Mouse (Mus musculus) intestine, embryonic 16.5 days (tissue): ENCODE measurements around the gene Cst7. TPM values are rescaled to one million over a fixed set of nuclear protein-coding genes. Genes with fewer than 3 reads are reported as not detected.

ENCODE experiments used
- ATAC-seq: fragments of 200-750 bp; cut with Nextera tagmentation; 2 replicates; pipeline ENCODE4 v1.8.0; 2017; ENCODE audit warnings: moderate TSS enrichment, moderate library complexity
- H3K27ac ChIP-seq: fragments of 300-500 bp; sonication (generic); 2 replicates; pipeline ENCODE4 v1.5.1; 2014; ENCODE audit warnings: mild to moderate bottlenecking, low read length
- H3K27me3 ChIP-seq: fragments of 300-500 bp; sonication (generic); replicated peaks from 2 replicates; pipeline ENCODE4 v1.6.1; 2014; ENCODE audit warnings: low read length, control low read depth, mixed read lengths; ENCODE audit not compliant: control insufficient read depth, insufficient read depth
- H3K36me3 ChIP-seq: fragments of 300-500 bp; sonication (generic); 2 replicates; pipeline ENCODE4 v1.6.1; 2014; ENCODE audit warnings: low read length, control low read depth; ENCODE audit not compliant: control insufficient read depth, insufficient read depth
- H3K4me1 ChIP-seq: fragments of 300-500 bp; sonication (generic); 2 replicates; pipeline ENCODE4 v1.6.1; 2014; ENCODE audit warnings: low read length, control low read depth, mixed read lengths; ENCODE audit not compliant: control insufficient read depth, insufficient read depth
- H3K4me2 ChIP-seq: fragments of 300-500 bp; sonication (generic); 2 replicates; pipeline ENCODE4 v1.6.1; 2014; ENCODE audit warnings: low read depth, low read length, control low read depth
- H3K4me3 ChIP-seq: fragments of 300-500 bp; sonication (generic); 2 replicates; pipeline ENCODE4 v1.5.1; 2014; ENCODE audit warnings: mild to moderate bottlenecking, low read length
- H3K9ac ChIP-seq: fragments of 300-500 bp; sonication (generic); 2 replicates; pipeline ENCODE4 v1.6.1; 2014; ENCODE audit warnings: low read depth, low read length
- H3K9me3 ChIP-seq: fragments of 300-500 bp; sonication (generic); 2 replicates; pipeline ENCODE4 v1.6.1; 2016; ENCODE audit warnings: low read length, control low read depth; ENCODE audit not compliant: control insufficient read depth
- WGBS: fragments of 180-500 bp; shearing (Covaris S2); extraction: QIAGEN DNeasy Blood & Tissue Kit; methylation state at CpG from one replicate; pipeline ENCODE4 v1.1.7; 2014; 5-methylcytosine and 5-hydroxymethylcytosine counted together
- polyA plus RNA-seq: library from polyadenylated mRNA; unstranded; fragments of >200 nt; fragmentation: Nextera tagmentation; extraction: Ambion mirVana; gene quantifications from 2 replicates; pipeline ENCODE4 v1.2.1, GENCODE M21; 2015

Cst7 gene
- polyA plus RNA-seq, 1 experiment from 2014 or later: 0.67 TPM

GRCm38 (mm10) chr2:150621698-150622097, 51.5 kb downstream of the Cst7 start:
- Histone ChIP-seq H3K27me3 (no peaks in the 10 kb centered on the region), H3K27ac (no peak overlapping the region), H3K9ac (no peak overlapping the region), H3K4me3 (no peak overlapping the region), H3K36me3 (no peaks in the 10 kb centered on the region), H3K9me3 (no peaks in the 10 kb centered on the region), H3K4me1 (no peaks in the 10 kb centered on the region), H3K4me2 (no peak overlapping the region)
- no peak for ATAC-seq
- 69% methylated on average over 3 of the region's 3 CpGs for WGBS

DNA sequence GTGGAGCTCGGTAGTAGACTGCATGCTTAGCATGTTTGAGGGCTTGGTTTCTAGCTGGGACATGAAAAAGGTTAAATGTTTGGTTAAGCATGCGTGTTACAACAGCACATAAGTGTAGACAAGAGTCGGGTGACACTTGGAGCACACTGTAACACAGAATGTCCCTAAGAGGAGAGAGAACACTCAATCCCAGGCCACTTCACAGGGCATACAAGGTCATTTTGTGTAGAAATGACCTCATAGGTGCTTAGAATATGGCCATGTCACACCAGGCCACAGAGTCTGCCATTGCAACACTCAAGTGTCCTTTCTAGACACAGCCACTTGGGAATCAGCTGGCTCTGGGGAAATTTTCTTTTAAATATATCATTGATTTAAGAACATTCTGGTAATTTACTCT, 53.7 kb downstream of the Cst7 start:
- Histone ChIP-seq H3K27ac (no peak overlapping the region), H3K9me3 (no peaks in the 10 kb centered on the region), H3K9ac (no peak overlapping the region), H3K4me2 (no peak overlapping the region), H3K4me1 (no peaks in the 10 kb centered on the region), H3K4me3 (no peak overlapping the region), H3K27me3 (no peaks in the 10 kb centered on the region), H3K36me3 (no peaks in the 10 kb centered on the region)
- no peak for ATAC-seq
- 86% methylated on average over 3 of the region's 3 CpGs for WGBS

- Histone ChIP-seq H3K9me3 (no peaks in the 10 kb centered on the region), H3K27me3 (no peaks in the 10 kb centered on the region), H3K36me3 (no peaks in the 10 kb centered on the region), H3K4me1 (no peaks in the 10 kb centered on the region), H3K27ac (no peak overlapping the region), H3K4me2 (no peak overlapping the region), H3K9ac (no peak overlapping the region), H3K4me3 (no peak overlapping the region)
- WGBS: 89% methylated on average over 8 of the region's 8 CpGs
- ATAC-seq: no peak
Observed at GRCm38 (mm10) chr2:150624926-150625325, 54.7 kb downstream of the Cst7 start.

DNA sequence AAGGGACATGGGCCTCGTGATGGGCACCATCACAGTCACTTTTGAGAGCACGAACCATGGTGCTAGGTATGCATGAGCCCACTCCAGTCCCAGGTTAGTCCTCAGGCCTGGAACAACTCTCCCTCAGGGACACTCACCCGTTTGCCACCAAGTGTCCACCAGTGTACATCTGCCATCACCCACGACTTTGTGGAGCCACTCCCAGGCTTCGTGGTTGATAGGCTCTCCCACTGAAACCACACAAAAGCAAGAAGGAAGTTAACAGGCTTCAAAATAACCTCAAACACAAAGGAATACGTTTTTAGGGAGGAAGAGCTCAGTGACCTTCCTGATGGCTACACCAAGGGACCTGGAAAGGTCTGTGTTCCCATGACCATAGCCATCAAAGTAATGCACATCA, 56.9 kb downstream of the Cst7 start:
- no peak overlapping the region for H3K4me3 ChIP-seq
- H3K9ac ChIP-seq: no peak overlapping the region
- H3K4me2 ChIP-seq: no peak overlapping the region
- H3K27me3 ChIP-seq: no peaks in the 10 kb centered on the region
- H3K36me3 ChIP-seq: no peaks in the 10 kb centered on the region
- H3K4me1 ChIP-seq: no peaks in the 10 kb centered on the region
- 73% methylated on average over 6 of the region's 6 CpGs for WGBS
- no peak for ATAC-seq
- no peaks in the 10 kb centered on the region for H3K9me3 ChIP-seq
- H3K27ac ChIP-seq: no peak overlapping the region

Other genes starting within 250 kb of the Cst7 start
- gene Gm10130, start 246.7 kb upstream of the Cst7 start, polyA plus RNA-seq: 1.8 and 3.3 TPM in 2 replicates
- 4.7 and 5.5 TPM in 2 replicates for gene 3300002I08Rik, start 207.7 kb upstream of the Cst7 start, polyA plus RNA-seq
- 4.8 and 5.7 TPM in 2 replicates for gene Zfp442, start 118.9 kb upstream of the Cst7 start, polyA plus RNA-seq
- not detected in 2 replicates for gene Zfp345, start 85.3 kb upstream of the Cst7 start, polyA plus RNA-seq
- 38.8 and 42.9 TPM in 2 replicates for gene Apmap, start 38.2 kb downstream of the Cst7 start, polyA plus RNA-seq
- gene Acss1, start 98.1 kb downstream of the Cst7 start, polyA plus RNA-seq: 35.3 and 37.7 TPM in 2 replicates
- not detected in 2 replicates for gene Vsx1, start 118.9 kb downstream of the Cst7 start, polyA plus RNA-seq
- 25.4 and 28.1 TPM in 2 replicates for gene Entpd6, start 178.6 kb downstream of the Cst7 start, polyA plus RNA-seq
- 78.8 and 81.4 TPM in 2 replicates for gene Pygb, start 216.3 kb downstream of the Cst7 start, polyA plus RNA-seq